Mouse (Mus musculus): ENCODE data around the gene Cbll1. TPM values are rescaled to one million over a fixed set of nuclear protein-coding genes. Genes with fewer than 3 reads are reported as not detected.
"Not testable (repeated sequence)": the region's sequence is repeated elsewhere in the genome, so short reads cannot be mapped to it uniquely, and the experiment has no call there.

Gene Cbll1
- total RNA-seq, 2 experiments from 2014 or later: 6.8 to 53.1 TPM

GRCm38 (mm10) chr12:31503211-31503610 is 3.8 kb upstream of the Cbll1 start:
- no peak for ATAC-seq (replicated peaks; ENCODE audit: low FRiP score, low TSS enrichment, poor library complexity, severe bottlenecking)

DNA sequence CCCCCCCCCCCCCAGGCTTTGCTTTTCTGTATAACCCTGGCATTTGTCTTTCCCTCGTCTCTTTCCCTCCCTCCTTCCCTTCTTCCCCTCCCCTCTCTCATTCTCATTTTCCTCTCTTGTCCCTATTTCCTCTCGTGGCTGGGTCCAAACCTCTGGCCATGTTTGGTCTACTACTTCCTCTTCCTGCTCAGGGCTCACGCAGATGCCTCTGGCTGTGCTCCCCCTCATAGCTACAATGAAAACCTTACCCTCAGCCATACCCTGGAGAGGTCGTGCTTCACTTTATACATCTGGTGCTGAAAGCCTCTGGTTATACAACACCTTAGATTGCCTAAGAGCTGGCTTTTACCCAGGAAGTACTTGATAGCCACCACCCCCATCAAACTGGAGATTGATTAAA is 1.9 kb upstream of the Cbll1 start:
- ATAC-seq (replicated peaks; ENCODE audit: low FRiP score, low TSS enrichment, poor library complexity, severe bottlenecking): no peak

GRCm38 (mm10) chr12:31500196-31500595 is 780 bp upstream of the Cbll1 start:
- peak; percentile 18 for ATAC-seq (replicated peaks; ENCODE audit: low FRiP score, low TSS enrichment, poor library complexity, severe bottlenecking)

- peak; percentile 37; the same call in 1 of the 2 replicates for ATAC-seq (replicated peaks; ENCODE audit: low FRiP score, low TSS enrichment, poor library complexity, severe bottlenecking)
These were observed 491 bp downstream of the Cbll1 start for GRCm38 (mm10) chr12:31498936-31499313.

DNA sequence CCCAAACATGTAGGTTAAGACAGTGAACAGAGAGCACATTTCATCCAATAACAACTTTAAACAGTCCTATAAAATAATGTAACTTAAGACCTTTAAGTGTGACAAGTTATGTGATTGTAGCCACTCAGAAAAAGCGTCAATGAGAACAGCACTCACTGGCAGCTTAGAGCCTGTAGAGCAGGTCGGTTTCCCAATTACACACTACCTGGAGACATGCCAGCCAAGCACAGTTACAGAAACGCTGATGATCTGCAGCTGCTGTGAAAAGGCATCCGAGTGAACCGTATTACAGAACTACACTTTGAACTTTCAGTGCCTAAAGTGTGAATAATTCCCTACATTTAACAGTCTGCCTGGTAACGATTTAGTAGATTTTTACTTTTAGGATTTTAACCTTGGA is 13.0 kb downstream of the Cbll1 start:
- ATAC-seq (replicated peaks; ENCODE audit: low FRiP score, low TSS enrichment, poor library complexity, severe bottlenecking): no peak

DNA sequence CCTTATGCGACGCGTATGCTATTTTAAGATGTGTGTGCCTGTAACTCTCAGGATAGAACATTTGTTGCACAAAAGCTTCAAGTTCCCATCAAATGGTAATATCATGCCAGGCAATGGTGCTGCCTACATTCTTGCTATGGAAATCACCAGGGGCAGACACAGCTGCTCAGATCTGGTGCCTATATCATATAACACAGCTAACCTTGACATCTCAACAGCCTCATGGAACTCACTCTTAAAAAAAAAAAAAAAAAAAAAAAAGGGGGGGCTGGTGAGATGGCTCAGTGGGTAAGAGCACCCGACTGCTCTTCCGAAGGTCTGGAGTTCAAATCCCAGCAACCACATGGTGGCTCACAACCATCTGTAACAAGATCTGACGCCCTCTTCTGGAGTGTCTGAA is 21.2 kb downstream of the Cbll1 start:
- not testable (repeated sequence) for ATAC-seq (replicated peaks; ENCODE audit: low FRiP score, low TSS enrichment, poor library complexity, severe bottlenecking)

DNA sequence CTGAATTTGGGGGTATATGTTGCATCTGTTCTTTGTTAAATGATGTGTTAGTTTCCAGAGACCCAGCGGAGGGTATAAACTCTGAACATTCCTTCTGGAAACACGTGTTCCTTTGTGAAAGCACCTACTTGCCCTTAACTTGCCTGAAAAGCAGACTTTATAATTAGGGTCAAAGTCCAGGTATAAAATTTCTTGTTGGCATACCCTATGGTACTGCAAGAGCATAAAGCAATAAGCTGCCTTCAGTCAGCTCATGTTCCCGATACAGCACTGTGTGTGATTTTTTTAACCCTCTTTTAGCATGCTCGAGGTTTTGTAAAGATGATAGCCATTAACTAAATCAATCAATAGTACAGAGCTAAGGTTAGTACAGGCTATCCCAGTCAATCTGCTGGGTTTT is 36.8 kb downstream of the Cbll1 start:
- ATAC-seq (replicated peaks; ENCODE audit: low FRiP score, low TSS enrichment, poor library complexity, severe bottlenecking): no peak

DNA sequence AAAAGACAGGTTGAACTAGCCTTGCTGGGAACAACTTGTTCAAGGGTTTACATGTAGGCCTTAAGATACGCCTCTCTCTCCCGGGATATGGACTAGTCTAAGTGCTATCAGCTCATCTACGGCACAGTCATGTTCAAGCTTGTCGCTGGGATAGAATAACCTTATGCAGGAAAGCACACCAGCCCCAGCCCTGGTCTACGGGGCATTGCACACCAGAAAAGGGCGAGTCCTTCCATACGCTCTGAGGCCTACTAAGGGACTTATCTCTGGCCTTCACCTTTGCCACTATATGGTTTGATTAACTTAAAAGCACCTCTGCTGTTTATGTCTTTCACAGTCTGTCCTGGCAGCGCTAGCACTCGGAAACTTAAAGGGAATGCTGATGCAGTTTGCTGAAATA is 38.0 kb downstream of the Cbll1 start:
- no peak for ATAC-seq (replicated peaks; ENCODE audit: low FRiP score, low TSS enrichment, poor library complexity, severe bottlenecking)

GRCm38 (mm10) chr12:31460270-31460669 is 39.1 kb downstream of the Cbll1 start:
- ATAC-seq (replicated peaks; ENCODE audit: low FRiP score, low TSS enrichment, poor library complexity, severe bottlenecking): not testable (repeated sequence)

GRCm38 (mm10) chr12:31458474-31458873 is 40.9 kb downstream of the Cbll1 start:
- ATAC-seq (replicated peaks; ENCODE audit: low FRiP score, low TSS enrichment, poor library complexity, severe bottlenecking): no peak

DNA sequence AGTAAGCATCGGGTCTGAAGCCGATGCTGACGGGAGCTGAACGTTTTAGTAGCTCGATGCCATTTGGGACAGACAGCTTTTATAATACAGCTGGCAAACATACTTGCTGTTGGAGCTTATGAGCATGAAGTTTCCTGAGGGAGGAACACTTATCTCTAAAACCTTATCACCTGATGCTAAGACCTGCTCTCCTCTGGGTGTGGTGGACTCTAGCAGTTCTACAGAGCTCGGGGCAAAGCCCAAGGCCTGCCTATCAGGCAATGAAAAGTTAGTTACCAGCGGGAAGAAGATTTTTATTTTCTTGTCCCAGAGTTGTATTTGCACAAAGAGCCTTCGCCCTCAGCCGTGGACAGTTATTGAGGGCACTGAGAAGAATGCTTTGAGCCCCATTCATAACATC is 43.1 kb downstream of the Cbll1 start:
- no peak for ATAC-seq (replicated peaks; ENCODE audit: low FRiP score, low TSS enrichment, poor library complexity, severe bottlenecking)

- no peak for ATAC-seq (replicated peaks; ENCODE audit: low FRiP score, low TSS enrichment, poor library complexity, severe bottlenecking)
These were observed 50.1 kb downstream of the Cbll1 start for GRCm38 (mm10) chr12:31449341-31449740.

DNA sequence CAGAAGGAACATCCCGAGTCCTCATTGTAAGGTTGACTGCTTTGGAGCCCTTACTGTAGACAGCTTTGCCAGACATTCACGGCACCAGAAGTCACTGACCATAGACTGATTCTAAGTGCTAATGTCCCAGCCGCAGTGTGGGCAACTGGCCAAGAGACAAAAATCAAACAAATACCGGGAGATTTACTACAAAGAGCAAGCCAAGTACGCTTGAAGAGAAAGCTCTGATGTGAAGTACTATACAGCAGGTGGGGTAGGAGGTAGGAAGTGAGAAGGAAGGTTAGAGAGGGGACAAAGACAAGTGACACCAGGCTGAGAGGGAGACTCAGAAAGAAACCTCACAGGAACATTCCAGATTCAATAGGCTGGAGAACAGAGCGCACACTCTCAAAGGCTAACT is 54.6 kb downstream of the Cbll1 start:
- no peak for ATAC-seq (replicated peaks; ENCODE audit: low FRiP score, low TSS enrichment, poor library complexity, severe bottlenecking)

- ATAC-seq (replicated peaks; ENCODE audit: low FRiP score, low TSS enrichment, poor library complexity, severe bottlenecking): peak; percentile 57; the same call in 1 of the 2 replicates
These were observed 55.3 kb downstream of the Cbll1 start for GRCm38 (mm10) chr12:31444131-31444546.

DNA sequence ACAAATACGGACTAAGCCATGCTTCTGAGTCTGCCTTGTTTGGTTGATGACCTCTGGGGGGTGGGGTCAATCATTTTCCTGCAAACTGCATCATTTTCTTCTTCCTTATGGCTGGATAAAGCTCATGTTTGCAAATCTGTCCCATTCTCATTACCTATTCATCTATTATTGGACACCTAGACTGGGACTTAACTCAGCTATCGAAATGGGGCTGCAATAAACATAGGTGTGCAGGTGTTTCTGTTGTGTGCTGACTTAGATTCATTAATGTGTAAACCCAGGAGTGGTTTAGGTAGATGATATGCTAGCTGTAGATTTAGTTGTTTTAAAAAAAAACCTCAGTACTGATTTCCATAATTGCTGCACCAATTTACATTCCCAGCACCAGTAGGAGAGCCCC is 59.8 kb downstream of the Cbll1 start:
- ATAC-seq (replicated peaks; ENCODE audit: low FRiP score, low TSS enrichment, poor library complexity, severe bottlenecking): no peak

DNA sequence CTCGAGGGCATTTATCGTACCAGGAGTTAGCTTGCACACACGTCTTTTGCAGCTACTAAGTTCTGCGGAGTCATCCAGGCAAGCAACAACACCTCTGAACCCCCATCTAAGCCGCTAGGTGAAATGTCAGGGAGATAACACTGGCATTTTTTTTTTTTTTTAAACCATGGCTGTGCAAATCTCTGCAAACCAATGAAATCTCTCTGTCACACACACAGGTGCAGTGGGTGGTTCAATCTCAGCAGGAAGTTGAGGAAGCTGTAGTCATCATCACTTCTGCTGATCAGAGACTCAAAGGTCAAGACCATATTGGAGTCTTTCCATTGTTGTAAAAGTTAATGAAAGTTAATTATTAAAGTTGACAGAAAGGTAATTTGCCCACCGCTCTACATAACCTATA is 61.6 kb downstream of the Cbll1 start:
- no peak for ATAC-seq (replicated peaks; ENCODE audit: low FRiP score, low TSS enrichment, poor library complexity, severe bottlenecking)

Other genes starting within 250 kb of the Cbll1 start
- gene Lamb1, start 234.4 kb downstream of the Cbll1 start, total RNA-seq (2014; fragmentation: Nextera tagmentation): not detected in 2 replicates
- gene Lamb1, start 234.4 kb downstream of the Cbll1 start, total RNA-seq (2017): not detected in 2 replicates
- gene Dld, start 148.2 kb downstream of the Cbll1 start, total RNA-seq (2014; fragmentation: Nextera tagmentation): 81.1 and 83.7 TPM in 2 replicates
- 165 and 177 TPM in 2 replicates for gene Dld, start 148.2 kb downstream of the Cbll1 start, total RNA-seq (2017)
- not detected in 2 replicates for gene Slc26a3, start 108.7 kb downstream of the Cbll1 start, total RNA-seq (2014; fragmentation: Nextera tagmentation)
- gene Slc26a3, start 108.7 kb downstream of the Cbll1 start, total RNA-seq (2017): not detected in 2 replicates
- gene Slc26a4, start 60.4 kb upstream of the Cbll1 start, total RNA-seq (2014; fragmentation: Nextera tagmentation): not detected in 2 replicates
- not detected in 2 replicates for gene Slc26a4, start 60.4 kb upstream of the Cbll1 start, total RNA-seq (2017)
- 75.6 and 85.6 TPM in 2 replicates for gene Bcap29, start 135.0 kb upstream of the Cbll1 start, total RNA-seq (2014; fragmentation: Nextera tagmentation)
- gene Bcap29, start 135.0 kb upstream of the Cbll1 start, total RNA-seq (2017): 59.7 and 70.3 TPM in 2 replicates
- gene Dus4l, start 155.2 kb upstream of the Cbll1 start, total RNA-seq (2014; fragmentation: Nextera tagmentation): 11.7 and 15.3 TPM in 2 replicates
- 19.3 and 54.4 TPM in 2 replicates for gene Dus4l, start 155.2 kb upstream of the Cbll1 start, total RNA-seq (2017)
- 38.4 and 59.7 TPM in 2 replicates for gene Cog5, start 155.3 kb upstream of the Cbll1 start, total RNA-seq (2014; fragmentation: Nextera tagmentation)
- 56.9 and 74.6 TPM in 2 replicates for gene Cog5, start 155.3 kb upstream of the Cbll1 start, total RNA-seq (2017)
- not detected in 2 replicates for gene Gpr22, start 214.3 kb upstream of the Cbll1 start, total RNA-seq (2014; fragmentation: Nextera tagmentation)
- gene Gpr22, start 214.3 kb upstream of the Cbll1 start, total RNA-seq (2017): not detected in 2 replicates

Measured in megakaryocyte-erythroid progenitor cell, adult 5-6 weeks (primary cell).